Mouse (Mus musculus) c-Kit-positive CD71-negative TER-119-negative erythroid progenitor cells, embryonic 14.5 days (primary cell): ENCODE results near the gene Srpk2.
"Not testable (repeated sequence)": the region's sequence is repeated elsewhere in the genome, so short reads cannot be mapped to it uniquely, and the experiment has no call there.

Experiments
- DNase-seq: peaks from one replicate; pipeline ENCODE4 v3.0.0-alpha.2; 2013; ENCODE audit warnings: low read depth

Srpk2 gene

GRCm38 (mm10) chr5:23672136-23672535 is 12.3 kb downstream of the Srpk2 start:
- no peak for DNase-seq

- DNase-seq: no peak
Observed at GRCm38 (mm10) chr5:23670880-23671279, 13.5 kb downstream of the Srpk2 start.

- DNase-seq: no peak
Observed at GRCm38 (mm10) chr5:23665906-23666305, 18.5 kb downstream of the Srpk2 start.

- peak; percentile 24 for DNase-seq
Observed at GRCm38 (mm10) chr5:23661191-23661590, 23.2 kb downstream of the Srpk2 start.

GRCm38 (mm10) chr5:23658017-23658416 is 26.4 kb downstream of the Srpk2 start:
- DNase-seq: no peak

- DNase-seq: no peak
Observed at GRCm38 (mm10) chr5:23656590-23656989, 27.8 kb downstream of the Srpk2 start.

GRCm38 (mm10) chr5:23655030-23655429 is 29.4 kb downstream of the Srpk2 start:
- no peak for DNase-seq

- DNase-seq: no peak
Observed at GRCm38 (mm10) chr5:23652326-23652725, 32.1 kb downstream of the Srpk2 start.

- DNase-seq: no peak
Observed at GRCm38 (mm10) chr5:23651786-23652185, 32.6 kb downstream of the Srpk2 start.

GRCm38 (mm10) chr5:23650504-23650903 is 33.9 kb downstream of the Srpk2 start:
- no peak for DNase-seq

GRCm38 (mm10) chr5:23649246-23649645 is 35.2 kb downstream of the Srpk2 start:
- no peak for DNase-seq

- no peak for DNase-seq
Observed at GRCm38 (mm10) chr5:23645671-23646070, 38.7 kb downstream of the Srpk2 start.

GRCm38 (mm10) chr5:23639193-23639592 is 45.2 kb downstream of the Srpk2 start:
- DNase-seq: not testable (repeated sequence)

- DNase-seq: no peak
Observed at GRCm38 (mm10) chr5:23638023-23638422, 46.4 kb downstream of the Srpk2 start.

GRCm38 (mm10) chr5:23637337-23637736 is 47.1 kb downstream of the Srpk2 start:
- peak; percentile 42 for DNase-seq

- DNase-seq: peak; percentile 34
Observed at GRCm38 (mm10) chr5:23631490-23631889, 52.9 kb downstream of the Srpk2 start.

GRCm38 (mm10) chr5:23627221-23627620 is 57.2 kb downstream of the Srpk2 start:
- no peak for DNase-seq

GRCm38 (mm10) chr5:23626173-23626572 is 58.2 kb downstream of the Srpk2 start:
- no peak for DNase-seq

- DNase-seq: no peak
Observed at GRCm38 (mm10) chr5:23620621-23621020, 63.8 kb downstream of the Srpk2 start.

GRCm38 (mm10) chr5:23618656-23619055 is 65.8 kb downstream of the Srpk2 start:
- DNase-seq: no peak

GRCm38 (mm10) chr5:23617104-23617415 is 67.4 kb downstream of the Srpk2 start:
- no peak for DNase-seq

GRCm38 (mm10) chr5:23616270-23617103 is 67.9 kb downstream of the Srpk2 start:
- peak; percentile 59 for DNase-seq

GRCm38 (mm10) chr5:23615586-23616269 is 68.7 kb downstream of the Srpk2 start:
- no peak for DNase-seq

GRCm38 (mm10) chr5:23612856-23613255 is 71.6 kb downstream of the Srpk2 start:
- no peak for DNase-seq
